Mouse (Mus musculus) heart, adult 2 months (tissue): ENCODE results near the gene Olfr645.

Experiments
- CTCF ChIP-seq: fragments of 200-600 bp; IDR thresholded peaks from 2 replicates; pipeline ENCODE4 v1.8.1; 2022; ENCODE audit warnings: antibody characterized with exemption, mild to moderate bottlenecking, moderate library complexity
- EP300 ChIP-seq: fragments of 200-500 bp; IDR thresholded peaks from 2 replicates; pipeline ENCODE4 v1.6.1; 2011; ENCODE audit warnings: low read depth, low read length, control low read depth; ENCODE audit not compliant: insufficient read depth
- POLR2A ChIP-seq: fragments of 200-500 bp; IDR thresholded peaks from 2 replicates; pipeline ENCODE4 v1.6.1; 2011; ENCODE audit warnings: mild to moderate bottlenecking, low read depth, low read length, control low read depth; ENCODE audit not compliant: insufficient read depth

- no peak for TF ChIP-seq CTCF
- TF ChIP-seq EP300: no peak
- no peak for TF ChIP-seq POLR2A
Measured at GRCm38 (mm10) chr7:104059215-104059614, 26.1 kb downstream of the Olfr645 start.
